Mouse (Mus musculus): ENCODE data around the gene Nek9. TPM values are rescaled to one million over a fixed set of nuclear protein-coding genes. Genes with fewer than 3 reads are reported as not detected.
"Not testable (repeated sequence)": the region's sequence is repeated elsewhere in the genome, so short reads cannot be mapped to it uniquely, and the experiment has no call there.

The Nek9 gene
- total RNA-seq, 2 experiments from 2014 or later, result 86.2 to 105 TPM

- intact Hi-C loops (cut with DNase I), result no loop called here
- no peak for DNase-seq
Measured at GRCm38 (mm10) chr12:85295506-85295905, 43.7 kb downstream of the Nek9 start.

GRCm38 (mm10) chr12:85292906-85293305, 46.3 kb downstream of the Nek9 start:
- intact Hi-C loops (cut with DNase I), result loop anchor here (5.0 kb wide), 1 partner anchor 71 kb away; no protein-coding TSS in a partner anchor
- DNase-seq, result no peak

GRCm38 (mm10) chr12:85292288-85292687, 46.9 kb downstream of the Nek9 start:
- DNase-seq, result no peak
- intact Hi-C loops (cut with DNase I), result loop anchor here (5.0 kb wide), 1 partner anchor 70 kb away; no protein-coding TSS in a partner anchor

DNA sequence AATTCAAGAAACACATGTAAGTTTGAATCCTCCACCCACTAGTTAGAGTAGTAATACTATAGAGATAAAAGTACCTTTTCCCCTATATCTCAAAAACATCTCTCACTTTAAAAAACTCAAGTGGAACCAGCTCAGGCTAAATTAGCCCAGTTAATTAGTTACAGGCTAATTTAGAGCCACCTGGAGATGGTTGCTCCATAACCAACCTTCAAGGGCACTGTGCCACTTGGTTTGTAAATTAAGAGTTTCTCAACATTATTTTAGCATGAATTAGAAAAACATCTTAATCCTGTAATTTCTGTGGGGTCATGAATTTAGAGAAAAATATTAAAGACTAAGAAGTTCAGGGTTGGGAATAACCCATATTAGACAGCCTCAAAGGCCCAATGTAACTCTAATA, 47.6 kb downstream of the Nek9 start:
- DNase-seq, result no peak
- intact Hi-C loops (cut with DNase I), result loop anchor here (5.0 kb wide), 1 partner anchor 69 kb away; no protein-coding TSS in a partner anchor

DNA sequence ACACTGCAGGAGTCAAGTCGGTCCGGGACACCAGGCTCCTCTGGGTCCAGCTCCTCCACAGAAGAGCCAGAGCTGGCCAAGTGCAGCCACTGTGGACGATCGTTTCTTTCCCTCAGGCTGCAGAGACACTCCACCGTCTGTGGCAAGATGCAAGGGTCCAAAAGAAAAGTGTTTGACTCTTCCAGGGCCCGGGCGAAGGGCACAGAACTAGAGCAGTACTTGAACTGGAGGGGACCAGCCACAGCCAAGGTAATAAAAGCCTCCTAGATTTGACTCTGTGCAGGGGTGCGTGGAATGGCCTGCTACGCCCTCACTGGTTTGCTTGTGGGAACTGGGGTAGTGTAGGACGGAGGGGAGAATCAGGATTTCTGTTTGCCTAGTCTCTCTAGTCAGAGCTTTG, 48.5 kb downstream of the Nek9 start:
- intact Hi-C loops (cut with DNase I), result loop anchor here (5.0 kb wide), 1 partner anchor 68 kb away; no protein-coding TSS in a partner anchor
- DNase-seq, result no peak

GRCm38 (mm10) chr12:85289157-85290000, 49.8 kb downstream of the Nek9 start:
- DNase-seq, result no peak
- intact Hi-C loops (cut with DNase I), result loop anchor here (5.0 kb wide), 1 partner anchor 122 kb away; no protein-coding TSS in a partner anchor

GRCm38 (mm10) chr12:85288486-85289156, 50.5 kb downstream of the Nek9 start, which contains the start of gene Zc2hc1c:
Gene Zc2hc1c (plus strand): TSS chr12:85288591.
- intact Hi-C loops (cut with DNase I), result loop anchor here (5.0 kb wide), 1 partner anchor 121 kb away; no protein-coding TSS in a partner anchor
- peak; percentile 82 to 91 for DNase-seq

DNA sequence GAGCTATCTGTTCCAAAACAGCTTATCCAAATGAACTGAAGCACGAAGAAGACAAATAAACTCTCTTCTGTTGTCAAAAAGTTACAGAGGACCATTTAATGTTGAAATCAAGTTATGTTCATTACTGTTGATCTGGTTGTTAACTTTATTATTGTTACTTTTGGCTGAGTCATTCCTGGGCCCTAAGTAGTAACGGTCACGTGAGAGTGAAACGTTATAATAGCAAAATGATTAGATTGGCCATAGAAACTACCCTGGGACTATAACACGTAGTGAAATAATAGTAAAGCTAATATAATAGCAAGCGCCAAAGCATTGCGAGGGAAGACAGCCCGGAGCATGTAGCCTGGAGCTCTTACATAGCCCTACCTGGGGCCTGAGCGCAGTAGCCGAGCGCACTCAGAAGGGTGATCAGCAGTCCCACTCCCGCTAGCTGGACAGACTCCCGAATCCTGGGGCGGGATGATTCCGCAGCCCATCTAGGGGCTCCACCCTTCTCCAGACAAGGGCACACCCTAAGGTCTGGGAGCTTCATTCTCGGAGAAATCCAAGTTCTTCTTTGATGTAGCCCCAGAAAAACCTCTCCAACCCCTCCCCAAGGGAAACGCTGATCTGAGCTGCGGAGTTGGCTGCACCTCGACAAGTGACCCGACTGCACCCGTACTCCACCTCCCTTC, 51.2 kb downstream of the Nek9 start, which contains the start of gene Acyp1:
Gene Acyp1 (minus strand): TSS at position 630 of the 677 bp plus-strand sequence.
- peak; percentile 53 to 62 for DNase-seq
- intact Hi-C loops (cut with DNase I), result loop anchor here (5.0 kb wide), 1 partner anchor 121 kb away; no protein-coding TSS in a partner anchor

DNA sequence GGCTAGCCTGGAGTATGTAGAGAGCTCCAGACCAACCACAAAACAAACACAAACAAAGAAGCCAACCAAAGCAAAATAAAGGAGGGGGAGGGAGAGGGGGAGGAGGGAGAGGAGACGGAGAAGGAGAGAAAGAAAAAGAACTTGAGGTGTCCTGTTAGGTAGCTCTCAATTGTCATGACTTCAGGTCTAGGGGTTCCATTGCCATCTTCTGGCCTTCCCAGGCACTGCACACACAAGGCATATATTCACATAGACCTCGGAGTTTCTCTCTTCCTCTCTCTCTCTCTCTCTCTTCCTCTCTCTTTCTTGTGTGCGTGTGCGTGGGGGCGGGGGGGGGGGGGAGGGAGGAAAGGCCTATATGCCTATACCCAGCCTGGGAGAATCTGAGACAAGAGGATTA, 52.2 kb downstream of the Nek9 start:
- DNase-seq, result no peak
- intact Hi-C loops (cut with DNase I), result loop anchor here (5.0 kb wide), 1 partner anchor 120 kb away; no protein-coding TSS in a partner anchor

- intact Hi-C loops (cut with DNase I), result loop anchor here (5.0 kb wide), 1 partner anchor 118 kb away; no protein-coding TSS in a partner anchor
- DNase-seq, result no peak
Measured at GRCm38 (mm10) chr12:85284996-85285395, 54.2 kb downstream of the Nek9 start.

DNA sequence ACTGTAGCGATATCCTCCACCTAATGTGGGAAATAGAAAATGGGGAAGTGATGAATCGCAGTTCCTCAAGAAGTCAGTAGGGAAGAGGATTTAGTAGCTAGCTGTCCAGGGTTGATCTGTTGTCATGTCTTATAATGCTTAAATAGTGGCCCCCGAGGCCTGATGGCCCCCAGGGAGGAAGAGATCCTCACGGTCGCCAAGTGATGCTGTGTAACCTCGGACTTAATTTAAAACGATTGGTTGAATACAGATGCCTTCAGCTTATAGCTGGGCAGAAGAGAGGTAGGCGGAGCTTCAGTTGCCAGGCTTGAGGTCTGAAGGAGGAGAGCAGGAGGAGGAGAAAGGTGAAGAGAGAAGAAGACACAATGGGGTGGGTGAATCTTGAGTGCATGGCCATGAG, 54.8 kb downstream of the Nek9 start:
- intact Hi-C loops (cut with DNase I), result no loop called here
- no peak for DNase-seq

GRCm38 (mm10) chr12:85281756-85282155, 57.4 kb downstream of the Nek9 start:
- intact Hi-C loops (cut with DNase I); DNase-seq: not testable (repeated sequence)

DNA sequence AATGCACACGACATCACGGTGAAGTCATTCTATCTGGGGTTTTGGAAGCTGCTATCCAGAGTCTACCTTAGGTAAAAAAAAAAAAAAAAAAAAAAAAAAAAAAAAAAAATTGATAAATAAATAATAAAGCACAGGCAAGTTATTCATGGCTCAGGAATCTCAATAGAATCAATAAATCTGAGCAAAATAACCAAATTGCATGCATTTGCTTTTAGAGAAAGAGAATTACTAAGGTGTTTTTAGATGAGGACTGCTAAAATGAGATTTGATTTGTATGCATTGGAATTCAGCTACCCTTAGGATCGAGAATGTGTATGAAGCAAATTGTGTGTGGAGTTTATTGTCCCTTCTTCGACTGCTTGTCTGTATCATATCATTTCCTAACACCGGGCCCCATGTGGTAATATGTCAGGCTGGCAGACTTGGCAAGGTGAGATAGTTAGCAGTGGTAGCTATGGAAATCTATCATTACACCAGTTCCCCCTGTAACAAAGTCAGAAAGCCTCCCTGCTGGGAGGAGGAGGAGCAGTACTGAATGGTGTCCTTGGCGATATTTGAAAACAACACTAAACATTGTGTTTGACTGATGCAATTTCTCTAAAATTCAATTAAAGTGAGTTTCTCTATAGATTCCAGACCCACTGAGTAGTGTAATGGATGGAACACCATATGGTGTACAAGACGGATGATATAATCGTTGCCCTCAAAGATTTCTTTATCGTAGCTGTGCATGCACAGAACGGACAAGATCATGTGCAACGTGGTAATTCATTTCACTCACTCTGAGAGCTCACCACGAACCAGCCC, 58.1 kb downstream of the Nek9 start:
- intact Hi-C loops (cut with DNase I), result no loop called here
- no peak for DNase-seq

DNA sequence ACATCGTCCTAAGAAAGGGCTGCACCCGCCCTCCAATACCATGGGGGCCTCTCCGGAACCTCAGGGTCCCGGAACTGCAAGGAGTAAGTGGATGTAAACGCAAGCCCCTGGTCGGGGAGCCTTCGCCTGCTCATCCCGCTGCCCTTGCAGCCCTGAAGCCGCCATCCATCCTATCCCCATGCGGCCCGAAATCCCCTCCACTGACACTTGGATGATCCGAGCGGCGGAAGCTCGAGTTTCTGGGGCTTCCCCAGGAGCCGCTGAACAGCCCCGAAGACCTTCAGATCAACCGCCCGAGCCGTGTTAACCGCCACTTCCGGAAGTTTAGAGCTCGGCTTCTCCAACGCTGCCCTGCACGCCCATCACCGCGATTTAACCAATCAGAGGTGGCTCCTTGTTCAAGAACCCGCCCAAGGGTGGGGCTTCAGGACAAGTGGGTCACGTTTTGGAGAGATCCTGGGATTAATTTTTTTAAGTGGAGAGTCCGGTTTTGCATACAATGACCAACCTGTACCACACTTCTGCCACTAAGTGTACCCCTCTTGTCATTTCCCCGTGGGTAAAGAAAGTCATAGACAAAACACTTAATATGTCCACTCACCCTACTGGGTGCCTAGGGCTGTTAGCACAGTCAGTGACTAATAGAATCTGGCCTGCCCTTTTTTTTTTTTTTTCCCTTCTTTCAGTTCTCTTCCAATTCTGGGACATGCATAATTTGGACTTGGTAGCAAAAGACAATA, 58.9 kb downstream of the Nek9 start:
- intact Hi-C loops (cut with DNase I), result no loop called here
- DNase-seq, result peak; percentile 95 to 98

- DNase-seq, result no peak
- intact Hi-C loops (cut with DNase I), result no loop called here
Measured at GRCm38 (mm10) chr12:85279396-85280080, 59.6 kb downstream of the Nek9 start.

GRCm38 (mm10) chr12:85278919-85279318, 60.2 kb downstream of the Nek9 start:
- DNase-seq, result no peak
- intact Hi-C loops (cut with DNase I), result no loop called here

GRCm38 (mm10) chr12:85276273-85276672, 62.9 kb downstream of the Nek9 start:
- DNase-seq, result no peak
- intact Hi-C loops (cut with DNase I), result no loop called here

DNA sequence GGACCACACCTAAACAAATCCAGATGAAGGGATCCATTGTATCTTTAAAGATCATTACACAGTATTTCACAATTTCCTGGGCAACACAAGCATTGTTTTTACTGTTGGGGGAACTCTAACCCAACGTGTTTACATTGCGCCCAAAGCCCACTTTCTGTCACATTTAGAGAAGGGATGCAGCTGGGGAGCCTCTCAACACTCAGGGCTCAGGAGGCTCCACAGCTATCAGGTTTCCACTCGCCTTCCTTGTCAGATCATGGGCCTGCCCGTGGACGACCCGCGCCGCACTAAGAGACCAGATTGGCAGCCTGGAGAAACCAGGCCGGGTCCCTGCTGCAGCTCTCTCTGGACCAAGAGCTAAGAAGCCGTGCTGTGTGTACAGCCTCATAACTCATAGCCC, 65.7 kb downstream of the Nek9 start:
- no peak for DNase-seq
- intact Hi-C loops (cut with DNase I), result no loop called here

Data from gastrocnemius, postnatal 36 days (tissue).